Mouse (Mus musculus) left cerebral cortex, postnatal 14 days (tissue): ENCODE data around the gene Rasd1. TPM values are rescaled to one million over a fixed set of nuclear protein-coding genes. Genes with fewer than 3 reads are reported as not detected.

ENCODE experiments used
- DNase-seq, 2 experiments: peaks; one replicate each; pipeline ENCODE4 v3.0.0; 2021 to 2022; ENCODE audit warnings: low spot score in 2 of 2, mixed read lengths in 1 of 2
- intact Hi-C: fragments of 180-260 bp; cut with DNase I; formaldehyde crosslinking; loops from one replicate; pipeline ENCODE4 v1.15.1; 2025
- total RNA-seq, 2 experiments: library from RNA; stranded (reverse); gene quantifications; 2 replicates each; pipeline ENCODE4 v1.2.3; 2021

Gene Rasd1
- total RNA-seq, 2 experiments from 2014 or later: 6.5 to 6.6 TPM

GRCm38 (mm10) chr11:59921265-59921664 lies 43.5 kb downstream of the Rasd1 start:
- intact Hi-C loops: no loop called here
- no peak for DNase-seq

GRCm38 (mm10) chr11:59920331-59920730 lies 44.4 kb downstream of the Rasd1 start:
- intact Hi-C loops: no loop called here
- no peak for DNase-seq

GRCm38 (mm10) chr11:59919401-59919800 lies 45.3 kb downstream of the Rasd1 start:
- DNase-seq: no peak
- intact Hi-C loops: no loop called here

GRCm38 (mm10) chr11:59918014-59918413 lies 46.7 kb downstream of the Rasd1 start:
- no peak for DNase-seq
- intact Hi-C loops: no loop called here

- intact Hi-C loops: no loop called here
These were observed 51.0 kb downstream of the Rasd1 start for GRCm38 (mm10) chr11:59913702-59914101.

More at GRCm38 (mm10) chr11:59913702-59914101, 51.0 kb downstream of the Rasd1 start:
- DNase-seq: no peak

Other genes with a start within 250 kb of the Rasd1 start
- gene Pld6, start 177.3 kb downstream of the Rasd1 start, total RNA-seq: 1 to 10 TPM in 1 of 2 experiments, under 1 TPM in 1; 0.89 to 1.9 TPM
- gene Flcn, start 154.9 kb downstream of the Rasd1 start, total RNA-seq: 10 to 100 TPM; 37.0 to 38.7 TPM
- 10 to 100 TPM; 55.4 to 61.5 TPM for gene Nt5m, start 125.5 kb downstream of the Rasd1 start, total RNA-seq
- 10 to 100 TPM; 67.4 to 68.9 TPM for gene Cops3, start 125.1 kb downstream of the Rasd1 start, total RNA-seq
- 10 to 100 TPM; 34.0 to 34.2 TPM for gene Med9, start 16.7 kb downstream of the Rasd1 start, total RNA-seq
- gene Pemt, start 81.5 kb upstream of the Rasd1 start, total RNA-seq: 1 to 10 TPM; 4.9 to 6.1 TPM
- 10 to 100 TPM; 58.8 to 60.5 TPM for gene Rai1, start 140.1 kb upstream of the Rasd1 start, total RNA-seq